Mouse (Mus musculus) c-Kit-positive CD71-positive TER-119-negative erythroid progenitor cells, embryonic 14.5 days (primary cell): ENCODE measurements around the gene Hist2h2aa1.
"Not testable (repeated sequence)": the region's sequence is repeated elsewhere in the genome, so short reads cannot be mapped to it uniquely, and the experiment has no call there.

Experiments
- DNase-seq: peaks from one replicate; pipeline ENCODE4 v3.0.0-alpha.2; 2013; ENCODE audit warnings: low read depth

Hist2h2aa1 gene

GRCm38 (mm10) chr3:96245003-96245886 is at the start of gene Hist2h2aa1:
Hist2h2aa1 (plus strand) TSS chr3:96245497.
- not testable (repeated sequence) for DNase-seq

GRCm38 (mm10) chr3:96195616-96196313 is 49.5 kb upstream of the Hist2h2aa1 start:
- no peak for DNase-seq

- no peak for DNase-seq
These were observed 48.7 kb upstream of the Hist2h2aa1 start for GRCm38 (mm10) chr3:96196437-96197128.

GRCm38 (mm10) chr3:96197129-96197749 is 48.1 kb upstream of the Hist2h2aa1 start:
- peak; percentile 81 for DNase-seq

- peak; percentile 44 for DNase-seq
These were observed 47.1 kb upstream of the Hist2h2aa1 start for GRCm38 (mm10) chr3:96198181-96198580.

- not testable (repeated sequence) for DNase-seq
These were observed 46.6 kb upstream of the Hist2h2aa1 start for GRCm38 (mm10) chr3:96198601-96199251.

GRCm38 (mm10) chr3:96199731-96200130 is 45.6 kb upstream of the Hist2h2aa1 start:
- no peak for DNase-seq

- no peak for DNase-seq
These were observed 37.5 kb upstream of the Hist2h2aa1 start for GRCm38 (mm10) chr3:96207819-96208218.

GRCm38 (mm10) chr3:96209242-96209641 is 36.1 kb upstream of the Hist2h2aa1 start:
- DNase-seq: no peak

GRCm38 (mm10) chr3:96219191-96219641 is 26.1 kb upstream of the Hist2h2aa1 start:
- DNase-seq: no peak

- DNase-seq: peak; percentile 82
These were observed 25.6 kb upstream of the Hist2h2aa1 start, which contains the start of the genes Bola1 and Hist2h2ab for GRCm38 (mm10) chr3:96219661-96220130. Bola1 (minus strand) TSS chr3:96219709. Hist2h2ab (plus strand) TSS chr3:96219865.

GRCm38 (mm10) chr3:96220131-96220764 is 25.0 kb upstream of the Hist2h2aa1 start:
- not testable (repeated sequence) for DNase-seq

GRCm38 (mm10) chr3:96220765-96221639 is 24.3 kb upstream of the Hist2h2aa1 start, which contains the start of the genes Hist2h2ac and Hist2h2be:
Hist2h2ac (minus strand) TSS chr3:96220880.
Hist2h2be (plus strand) TSS chr3:96221119.
- peak; percentile 95 for DNase-seq

- DNase-seq: no peak
These were observed 23.7 kb upstream of the Hist2h2aa1 start for GRCm38 (mm10) chr3:96221640-96222038.

GRCm38 (mm10) chr3:96222774-96223173 is 22.5 kb upstream of the Hist2h2aa1 start:
- no peak for DNase-seq

- DNase-seq: peak; percentile 23
These were observed 19.9 kb upstream of the Hist2h2aa1 start for GRCm38 (mm10) chr3:96225421-96225820.

- DNase-seq: no peak
These were observed 18.3 kb upstream of the Hist2h2aa1 start for GRCm38 (mm10) chr3:96226695-96227648.

- no peak for DNase-seq
These were observed 16.5 kb upstream of the Hist2h2aa1 start for GRCm38 (mm10) chr3:96228828-96229227.
